Mouse (Mus musculus) monocyte, adult 5-6 weeks (primary cell): ENCODE results near the gene Gm6034. TPM values are rescaled to one million over a fixed set of nuclear protein-coding genes. Genes with fewer than 3 reads are reported as not detected.
"Not testable (repeated sequence)": the region's sequence is repeated elsewhere in the genome, so short reads cannot be mapped to it uniquely, and the experiment has no call there.

Experiments
- ATAC-seq: fragments of 153-309, 156-312 bp; replicated peaks from 2 replicates; pipeline ENCODE4 v1.8.0; 2017; ENCODE audit warnings: mild to moderate bottlenecking; ENCODE audit not compliant: low TSS enrichment, insufficient number of reproducible peaks, severe bottlenecking, poor library complexity, low FRiP score
- total RNA-seq: library from RNA; stranded (forward); fragments of 200-1000, 200-491, 200-594 nt; gene quantifications from 3 replicates; pipeline ENCODE4 v1.2.3, GENCODE M21; 2017

Gm6034 gene
- total RNA-seq, 1 experiment from 2014 or later = 1.0 TPM

DNA sequence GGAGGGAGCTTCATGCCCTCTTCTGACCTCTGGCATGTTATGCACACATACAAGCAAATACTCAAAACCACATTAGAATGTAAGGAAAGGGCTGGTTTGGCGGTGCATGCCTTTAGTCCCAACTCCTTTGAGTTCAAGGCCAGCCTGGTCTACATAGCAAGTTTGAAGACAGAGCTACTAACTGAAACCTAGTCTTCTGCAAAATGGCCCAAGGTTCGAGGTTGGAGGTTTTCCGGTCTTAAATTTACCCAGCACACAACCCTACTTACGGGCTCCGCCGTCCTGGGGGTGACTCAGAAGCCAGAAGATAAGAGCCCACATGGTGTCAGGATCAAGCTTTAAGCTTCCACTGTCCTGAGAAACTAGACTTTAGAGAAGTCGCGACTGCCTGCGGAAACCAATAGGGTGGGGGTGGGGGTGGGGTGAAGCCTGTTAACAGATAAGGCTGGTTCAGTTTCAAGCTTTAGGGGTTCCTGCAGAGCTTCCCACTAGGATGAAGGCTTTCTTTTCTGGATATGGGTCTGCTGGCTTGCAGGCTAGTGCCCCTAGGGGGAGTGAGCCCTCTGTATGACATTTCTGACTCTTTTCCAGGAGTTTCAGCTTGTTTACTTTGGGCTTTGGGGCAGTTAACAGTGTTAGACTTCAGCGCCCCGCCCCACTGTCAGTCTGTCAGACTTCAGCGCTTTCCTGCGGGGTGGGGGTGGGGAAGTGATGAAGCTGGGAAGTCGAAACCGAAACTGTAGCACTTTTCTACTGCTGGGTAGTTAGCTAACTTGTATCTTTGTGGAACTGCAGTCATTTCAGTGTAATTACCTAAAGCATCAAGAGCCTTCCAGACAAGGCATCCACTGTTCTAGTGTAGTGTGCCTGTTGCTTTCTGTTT, 22.3 kb upstream of the Gm6034 start, which contains the start of gene H2-T24:
Gene H2-T24 (minus strand): TSS at position 370 of the 883 bp plus-strand sequence.
- ATAC-seq = peak; percentile 93

DNA sequence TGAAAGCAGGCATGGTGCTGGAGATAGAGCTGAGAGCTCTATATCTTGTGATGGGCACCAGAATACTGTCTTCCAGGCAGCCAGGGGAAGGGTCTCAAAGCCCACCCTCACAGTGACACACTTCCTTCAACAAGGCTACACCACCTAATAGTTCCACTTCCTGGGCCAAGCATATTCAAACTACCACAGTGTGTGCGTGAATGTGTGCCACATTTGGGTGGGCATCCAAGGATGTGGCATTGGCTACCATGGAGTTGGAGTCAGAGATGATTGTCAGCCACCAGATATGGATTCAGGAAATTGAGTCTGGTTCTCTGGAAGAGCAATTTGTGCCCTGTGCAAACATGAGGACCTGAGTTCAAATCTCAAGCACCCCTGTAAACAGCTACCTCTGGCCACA, 21.5 kb upstream of the Gm6034 start:
- ATAC-seq = no peak

DNA sequence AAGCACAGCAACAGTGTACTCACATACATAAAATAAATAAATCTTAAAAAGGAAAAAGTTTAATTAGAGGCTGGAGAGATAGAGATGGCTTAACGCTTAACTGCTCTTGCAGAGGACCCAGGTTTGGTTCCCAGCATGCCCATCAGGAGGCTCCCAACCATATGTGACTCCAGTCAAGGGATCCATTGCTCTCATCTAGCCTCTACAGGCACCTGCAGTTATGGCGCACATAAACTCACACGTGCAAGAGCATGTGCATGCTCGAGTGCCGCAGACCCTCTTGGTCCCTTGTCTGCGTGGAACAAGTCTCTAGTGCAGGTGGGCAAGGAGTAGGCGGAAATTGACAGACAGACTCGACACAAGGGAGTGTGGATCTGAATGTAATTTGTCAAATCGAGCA, 20.7 kb upstream of the Gm6034 start:
- no peak for ATAC-seq

DNA sequence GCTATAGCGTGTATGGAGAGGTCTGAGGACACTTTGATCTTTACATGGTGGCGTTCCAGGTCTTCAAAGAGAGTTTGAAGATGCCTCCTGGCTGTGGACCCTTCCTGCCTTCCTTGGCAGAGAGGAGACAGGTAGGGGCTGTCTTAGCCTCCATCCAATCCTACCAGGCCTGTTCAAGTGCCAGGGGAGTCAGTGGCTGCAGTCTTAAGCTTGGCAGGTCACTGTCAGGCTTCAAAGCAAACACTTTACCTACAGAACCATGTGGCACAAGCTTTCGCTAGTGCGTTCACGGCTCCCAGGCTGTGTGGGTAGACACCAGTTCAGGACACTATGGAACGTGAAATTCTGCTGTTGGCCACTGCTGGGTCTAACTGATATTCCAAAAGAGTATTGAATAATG, 19.8 kb upstream of the Gm6034 start:
- ATAC-seq = no peak

DNA sequence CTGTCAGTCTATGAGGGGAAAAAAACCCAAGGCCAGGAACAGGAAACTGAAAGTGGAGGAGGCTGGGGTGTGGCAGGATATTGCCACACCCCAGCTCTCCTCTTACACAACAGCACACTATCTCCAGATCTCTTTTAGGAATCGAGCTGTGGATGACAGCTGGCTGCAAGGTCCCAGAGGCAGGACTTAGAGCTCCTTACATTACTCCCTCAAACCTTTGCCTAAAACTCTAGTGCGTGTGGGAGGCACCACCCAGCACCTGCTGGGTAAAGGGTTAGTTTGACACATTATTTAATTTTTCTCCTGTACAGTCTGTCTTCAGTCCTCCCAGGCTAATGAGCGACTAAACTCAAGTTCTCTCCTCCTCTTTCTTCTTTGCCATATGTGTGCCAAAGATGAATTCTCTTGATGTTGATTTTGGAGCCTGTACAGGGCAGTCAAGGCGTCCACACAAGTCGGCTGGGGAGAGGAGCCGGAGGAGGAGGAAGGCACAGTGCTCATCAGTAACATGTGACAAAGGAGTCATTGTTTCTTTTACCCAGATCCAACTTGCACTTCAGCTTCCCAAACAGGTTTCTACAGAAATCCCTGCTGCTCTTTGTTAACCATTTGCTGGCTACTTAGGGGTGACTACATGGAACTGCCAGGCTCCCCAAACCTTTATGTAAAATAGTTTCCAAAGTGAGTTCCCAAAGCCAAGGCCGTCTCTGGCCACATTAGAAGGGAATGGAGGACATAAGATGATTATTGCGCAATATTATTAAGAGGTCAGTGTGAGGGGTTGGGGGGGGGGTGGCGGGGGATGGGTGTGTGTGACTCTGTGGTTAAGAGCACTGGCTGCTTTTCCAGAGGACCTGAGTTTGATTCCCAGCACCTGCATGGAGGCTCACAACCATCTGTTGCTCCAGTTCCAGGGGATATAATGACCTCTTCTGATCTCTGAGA, 18.8 kb upstream of the Gm6034 start:
- ATAC-seq = peak; percentile 32; the same call in 1 of the 2 replicates

DNA sequence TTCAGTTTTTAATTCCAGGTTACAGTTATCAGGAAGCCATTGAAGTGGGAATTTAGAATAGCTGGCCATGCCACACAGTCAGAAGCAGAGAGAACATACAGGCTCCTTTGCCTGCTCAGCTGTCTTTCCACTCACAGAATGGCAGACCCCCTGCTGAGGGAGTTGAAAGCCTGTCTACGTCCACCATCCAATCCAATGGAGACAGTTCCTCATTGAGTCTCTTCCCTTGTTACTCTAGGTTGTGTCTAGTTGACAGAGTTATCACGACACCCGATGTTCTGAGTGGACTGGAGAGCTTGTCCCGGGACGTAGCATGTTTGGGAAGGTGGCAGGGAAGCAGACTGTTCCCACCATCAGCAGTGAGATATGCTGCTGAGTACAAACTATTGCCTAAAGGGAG, 17.6 kb upstream of the Gm6034 start:
- ATAC-seq = no peak

DNA sequence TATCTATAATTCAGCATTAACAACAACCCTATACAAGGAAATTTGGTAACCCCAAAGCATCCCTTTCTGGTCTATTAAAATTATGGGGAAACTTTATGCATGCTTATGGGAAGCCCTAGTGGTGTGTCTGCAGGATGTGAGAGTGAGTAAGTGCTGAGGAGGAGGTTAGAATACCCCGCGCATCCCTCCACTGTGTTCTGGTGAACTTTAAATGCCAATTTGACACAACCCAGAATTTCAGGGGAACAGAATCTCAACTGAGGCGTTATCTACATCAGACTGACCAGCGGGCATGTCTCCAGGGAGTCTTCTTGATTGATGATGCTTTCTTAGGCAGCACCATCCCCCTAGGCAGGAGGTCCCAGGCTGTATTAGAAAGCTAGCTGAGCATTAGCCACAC, 16.9 kb upstream of the Gm6034 start:
- ATAC-seq = no peak

DNA sequence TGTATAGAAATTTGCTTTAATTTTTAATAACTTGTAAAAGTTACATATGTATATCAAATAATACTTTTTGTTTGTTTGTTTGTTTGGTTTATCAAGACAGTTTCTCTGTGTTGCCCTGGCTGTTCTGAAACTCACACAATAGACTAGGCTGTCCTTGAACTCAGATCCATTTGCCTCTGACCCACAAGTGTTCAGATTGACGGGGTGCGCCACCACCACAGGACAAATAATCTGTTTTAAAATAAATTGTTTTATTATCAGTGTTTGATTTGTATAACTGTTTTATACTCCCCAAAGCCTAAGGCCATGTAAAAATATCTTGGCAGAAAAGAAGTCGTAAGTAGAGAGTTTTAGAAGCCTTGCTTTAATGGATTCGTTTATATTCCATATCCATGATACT, 15.1 kb upstream of the Gm6034 start:
- ATAC-seq = no peak

DNA sequence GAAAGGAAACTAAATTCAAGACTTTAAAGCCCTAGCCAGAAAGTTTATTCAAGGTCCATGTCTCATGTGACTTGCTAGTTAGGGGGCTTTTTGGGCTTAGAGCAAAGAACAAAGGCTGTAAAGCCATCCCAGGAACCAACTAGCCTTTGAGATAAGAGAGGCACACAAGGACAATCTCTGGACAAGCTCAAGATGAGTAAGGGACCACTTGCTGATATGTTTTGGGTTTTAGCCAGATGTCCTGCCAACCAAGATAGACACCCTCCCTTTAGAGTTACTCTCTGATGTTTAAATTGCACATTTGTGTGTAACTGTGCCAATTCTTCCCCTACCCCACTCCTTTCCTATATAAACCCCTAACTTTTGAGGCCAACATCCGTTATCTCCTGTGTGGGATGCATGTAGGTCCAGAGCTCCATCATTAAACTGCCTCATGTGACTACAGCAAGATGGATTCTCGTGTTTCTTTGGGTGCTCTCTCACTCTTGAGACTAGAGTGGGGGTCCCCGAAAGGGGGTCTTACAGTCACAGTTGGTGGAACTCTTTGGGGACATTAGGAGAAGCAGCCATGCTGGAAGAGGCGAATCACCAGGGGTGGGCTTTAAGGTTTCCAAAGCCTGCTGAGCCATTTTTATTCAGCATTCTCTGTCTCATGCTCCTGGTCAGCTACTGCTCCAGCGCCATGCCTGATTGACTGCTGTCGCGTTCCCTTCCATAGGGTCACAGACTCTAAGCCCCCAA, 13.7 kb upstream of the Gm6034 start:
- ATAC-seq = no peak

DNA sequence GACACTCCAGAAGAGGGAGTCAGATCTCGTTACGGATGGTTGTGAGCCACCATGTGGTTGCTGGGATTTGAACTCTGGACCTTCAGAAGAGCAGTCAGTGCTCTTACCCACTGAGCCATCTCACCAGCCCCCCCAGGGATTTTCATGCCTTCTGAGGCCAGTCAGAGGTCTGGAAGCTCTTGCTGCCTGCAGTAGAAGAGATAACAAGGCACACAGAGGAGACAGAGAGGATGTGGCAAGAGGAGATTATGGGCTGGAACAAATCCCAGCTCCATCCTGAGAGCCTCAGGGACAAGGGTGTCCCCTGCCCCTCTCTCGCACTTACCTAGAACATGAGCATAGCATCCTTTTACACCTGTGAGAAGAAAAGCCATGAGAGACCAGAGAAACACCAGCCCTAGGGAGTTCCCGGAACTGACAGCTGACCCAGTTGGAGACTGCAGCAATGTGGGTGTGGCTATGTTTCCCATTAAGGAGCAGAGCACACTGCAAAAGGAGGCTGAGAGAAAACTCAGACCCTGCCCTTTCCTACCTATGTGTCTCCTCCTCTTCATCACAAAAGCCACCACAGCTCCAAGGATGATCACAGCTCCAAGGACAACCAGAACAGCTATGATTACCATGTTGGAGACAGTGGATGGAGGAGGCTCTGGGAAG, 12.6 kb upstream of the Gm6034 start:
- not testable (repeated sequence) for ATAC-seq

DNA sequence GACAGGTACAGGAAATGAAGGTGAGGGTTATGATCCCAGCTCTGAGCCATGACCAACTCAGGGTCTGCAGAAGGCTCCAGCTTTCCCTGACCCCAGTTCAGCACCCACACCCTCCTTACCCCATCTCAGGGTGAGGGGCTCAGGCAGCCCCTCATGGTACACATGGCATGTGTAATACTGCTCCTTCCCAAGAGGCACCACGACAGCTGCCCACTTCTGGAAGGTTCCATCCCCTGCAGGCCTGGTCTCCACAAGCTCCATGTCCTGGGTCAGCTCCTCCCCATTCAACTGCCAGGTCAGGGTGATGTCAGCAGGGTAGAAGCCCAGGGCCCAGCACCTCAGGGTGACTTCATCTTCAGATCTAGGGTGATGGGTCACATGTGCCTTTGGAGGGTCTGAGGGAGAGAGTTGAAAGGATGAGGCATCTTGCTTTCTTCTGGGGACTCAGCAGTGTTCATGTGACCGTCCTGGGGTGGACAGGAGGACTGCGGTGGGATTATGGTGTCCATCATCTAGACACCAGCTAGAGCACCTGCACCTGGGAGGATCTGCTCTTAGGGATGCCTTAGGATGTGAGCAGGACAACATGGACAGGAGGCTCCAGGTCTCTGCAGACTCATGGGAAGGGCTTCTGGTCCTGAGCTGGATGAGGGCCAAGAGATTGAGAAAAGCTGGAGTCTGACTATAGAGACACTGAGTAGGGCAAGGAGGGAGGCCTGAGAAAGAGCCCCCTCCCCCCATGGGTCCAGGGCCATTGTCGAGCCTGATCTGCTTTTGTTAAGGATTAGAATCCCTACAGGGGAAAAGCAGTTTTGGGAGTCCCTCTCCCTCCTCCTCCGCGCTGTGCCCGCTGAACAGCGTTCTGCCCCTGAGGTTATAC, 11.8 kb upstream of the Gm6034 start:
- not testable (repeated sequence) for ATAC-seq

DNA sequence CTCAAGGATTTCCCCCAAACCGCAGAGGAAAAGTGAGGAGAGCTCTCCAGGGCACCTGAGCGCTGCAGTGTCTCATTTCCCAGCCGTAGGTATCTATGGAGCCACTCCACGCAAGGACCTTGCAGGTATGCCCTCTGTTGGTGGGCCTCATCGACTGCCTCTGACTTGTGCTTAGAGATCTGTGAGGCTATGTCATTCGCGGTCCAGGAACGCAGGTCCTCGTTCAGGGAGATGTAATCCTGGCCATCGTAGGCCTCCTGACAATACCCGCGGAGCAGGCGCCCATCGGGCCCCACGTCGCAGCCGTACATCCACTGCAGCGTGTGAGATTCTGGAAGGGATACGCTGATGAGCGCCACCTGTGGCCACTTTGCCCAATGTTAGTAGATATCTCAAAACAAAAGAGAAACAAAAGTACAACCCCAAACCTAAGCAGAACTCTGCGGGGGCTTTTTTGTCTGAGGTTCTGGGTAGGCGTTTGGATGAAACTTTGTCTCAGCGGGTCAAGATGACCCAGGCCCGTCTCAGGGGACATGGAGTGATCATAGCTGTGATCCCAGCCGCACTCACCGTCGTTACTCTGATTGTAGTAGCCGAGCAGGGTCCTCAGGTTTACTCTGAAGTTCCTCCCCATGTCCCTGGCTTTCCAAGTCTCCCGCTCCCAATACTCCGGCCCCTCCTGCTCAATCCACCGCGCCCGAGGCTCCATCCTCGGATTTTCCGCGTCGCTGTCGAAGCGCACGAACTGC, 11.0 kb upstream of the Gm6034 start:
- ATAC-seq = peak; percentile 77

DNA sequence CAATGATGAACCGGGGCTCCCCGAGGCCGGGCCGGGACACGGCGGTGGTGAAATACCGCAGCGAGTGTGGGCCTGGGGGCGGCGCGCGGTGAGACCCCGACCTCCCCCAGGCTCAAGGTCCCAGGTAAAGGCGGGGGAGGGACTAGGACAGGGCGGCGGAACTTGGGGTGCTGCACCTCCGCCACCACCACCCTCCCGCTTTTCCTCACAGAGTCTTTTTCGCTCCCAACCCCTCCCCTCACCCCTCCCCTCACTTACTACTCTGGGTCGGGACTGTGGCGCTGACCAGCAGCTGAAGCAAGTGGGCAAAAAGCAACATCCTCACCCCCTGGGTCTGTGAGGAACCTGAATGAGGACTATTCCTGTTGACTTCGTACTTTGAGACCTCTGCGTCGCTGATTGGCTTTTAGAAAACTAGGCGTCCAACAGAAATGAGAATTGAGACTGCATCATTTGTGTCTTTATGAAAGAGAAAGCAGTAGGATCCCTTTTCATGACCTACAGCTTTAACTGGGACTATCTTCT, 10.3 kb upstream of the Gm6034 start, which contains the start of gene H2-T23:
Gene H2-T23 (minus strand): TSS at position 505 of the 525 bp plus-strand sequence.
- peak; percentile 89 for ATAC-seq

DNA sequence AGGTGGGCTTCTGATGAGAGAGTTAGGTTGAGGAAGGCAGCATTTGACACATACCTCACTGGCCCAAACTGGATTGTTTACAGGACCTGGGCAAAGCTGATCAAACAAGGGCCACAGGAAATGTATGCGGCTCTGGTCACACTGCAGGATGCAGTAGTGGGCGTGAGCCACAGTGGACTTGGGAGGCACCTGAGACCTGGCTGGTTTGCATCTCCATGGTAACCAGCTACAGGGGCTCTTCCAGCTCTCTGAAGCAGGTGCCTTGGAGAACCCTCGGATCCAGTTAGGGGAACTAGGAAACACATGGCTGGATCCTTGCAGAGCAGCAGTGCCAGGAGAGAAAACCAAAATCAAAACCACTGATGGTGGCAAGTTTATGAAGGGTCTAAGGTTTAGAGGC, 8.2 kb upstream of the Gm6034 start:
- not testable (repeated sequence) for ATAC-seq

DNA sequence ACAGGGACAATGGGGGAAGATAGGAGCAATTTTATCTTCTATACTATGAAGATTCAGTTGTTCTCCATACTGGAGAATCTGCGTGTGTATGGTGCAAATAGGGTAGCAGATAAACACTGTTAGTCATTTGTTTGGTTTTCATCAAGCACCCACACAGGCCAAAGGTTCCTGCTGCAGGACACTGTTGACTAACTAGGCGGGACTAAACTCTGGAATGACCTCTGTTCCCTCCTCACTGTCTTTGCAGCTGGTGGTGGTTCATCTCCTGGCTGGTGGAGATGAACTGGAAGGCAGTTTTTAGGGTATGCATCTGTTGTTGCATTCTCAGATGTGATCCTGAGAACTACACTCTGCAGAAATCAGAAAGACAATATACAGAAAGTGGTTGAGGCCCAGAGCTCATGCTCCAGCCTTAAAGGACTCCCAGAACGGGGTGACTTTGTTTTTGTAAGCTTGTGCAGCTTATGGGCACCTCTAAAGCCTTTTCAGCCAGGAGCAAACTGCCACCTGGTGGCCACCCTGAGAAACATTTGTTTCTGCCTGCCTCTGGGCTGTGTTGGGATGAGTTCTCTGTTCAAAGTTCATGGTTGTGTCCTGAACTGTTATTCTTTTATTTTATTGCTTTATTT, 7.6 kb upstream of the Gm6034 start:
- peak; percentile 60 for ATAC-seq

DNA sequence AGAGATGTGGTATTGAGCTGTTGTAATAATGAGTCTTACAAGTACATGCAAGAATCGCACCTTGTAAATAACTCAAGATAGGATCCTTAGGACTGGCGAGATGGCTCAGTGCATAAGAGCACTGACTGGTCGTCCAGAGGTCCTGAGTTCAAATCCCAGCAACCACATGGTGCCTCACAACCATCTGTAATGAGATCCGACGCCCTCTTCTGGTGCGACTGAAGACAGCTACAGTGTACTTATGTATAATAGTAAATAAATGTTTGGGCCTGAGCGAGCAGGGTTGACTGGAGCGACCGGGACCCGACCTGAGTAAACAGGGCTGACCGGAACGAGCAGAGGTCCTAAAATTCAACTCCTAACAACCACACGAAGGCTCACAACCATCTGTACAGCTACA, 6.6 kb upstream of the Gm6034 start:
- ATAC-seq = not testable (repeated sequence)
